Mouse (Mus musculus) MEL (cell line): ENCODE measurements around the gene Sdhaf1. TPM values are rescaled to one million over a fixed set of nuclear protein-coding genes. Genes with fewer than 3 reads are reported as not detected.

ENCODE experiments used
- DNase-seq: peaks from one replicate; pipeline ENCODE4 v3.0.0; 2011; ENCODE audit warnings: low read depth, low spot score
- H3K27ac ChIP-seq: 2 replicates; pipeline ENCODE4 v1.5.1; 2012; ENCODE audit warnings: low read depth, mild to moderate bottlenecking, control low read depth, low read length, moderate library complexity; ENCODE audit not compliant: control insufficient read depth
- H3K27me3 ChIP-seq, 2 experiments: fragments of 150-350 bp in 1 of 2; sonication (generic) in 1 of 2; 2 replicates each; pipeline ENCODE4 v1.6.1; 2012; ENCODE audit warnings: low read length in 2 of 2, mild to moderate bottlenecking in 2 of 2, improper control_type of control experiment in 1 of 2, moderate library complexity in 1 of 2; ENCODE audit not compliant: insufficient read depth in 2 of 2, control insufficient read depth in 1 of 2
- H3K36me3 ChIP-seq, 2 experiments: 2 replicates each; pipeline ENCODE4 v1.6.1; 2012 to 2014; ENCODE audit warnings: low read length in 2 of 2, improper control_type of control experiment in 1 of 2, inconsistent platforms in 1 of 2, mild to moderate bottlenecking in 1 of 2; ENCODE audit not compliant: insufficient read depth in 2 of 2, control insufficient read depth in 1 of 2
- H3K4me1 ChIP-seq, 2 experiments: fragments of 150-350 bp in 1 of 2; sonication (generic) in 1 of 2; 2 replicates each; pipeline ENCODE4 v1.6.1; 2012; ENCODE audit warnings: low read length in 2 of 2, improper control_type of control experiment in 1 of 2, mild to moderate bottlenecking in 1 of 2; ENCODE audit not compliant: insufficient read depth in 2 of 2, control insufficient read depth in 1 of 2
- H3K4me3 ChIP-seq, 2 experiments: fragments of 150-350 bp in 1 of 2; sonication (generic) in 1 of 2; 2 replicates each; pipeline ENCODE4 v1.5.1; 2012; ENCODE audit warnings: low read depth in 2 of 2, low read length in 2 of 2, mild to moderate bottlenecking in 2 of 2, moderate library complexity in 2 of 2, control low read depth in 1 of 2, improper control_type of control experiment in 1 of 2; ENCODE audit not compliant: control insufficient read depth in 1 of 2, insufficient read depth in 1 of 2
- H3K79me2 ChIP-seq: 2 replicates; pipeline ENCODE4 v1.6.1; 2012; ENCODE audit warnings: mild to moderate bottlenecking, low read length, moderate library complexity; ENCODE audit not compliant: control insufficient read depth, poor library complexity, insufficient read depth
- H3K9ac ChIP-seq: 2 replicates; pipeline ENCODE4 v1.6.1; 2012; ENCODE audit warnings: low read depth, mild to moderate bottlenecking, control low read depth, low read length, moderate library complexity; ENCODE audit not compliant: control insufficient read depth, poor library complexity, severe bottlenecking
- H3K9me3 ChIP-seq: fragments of 150-350 bp; sonication (generic); replicated peaks from 2 replicates; pipeline ENCODE4 v1.6.1; 2012; ENCODE audit warnings: mild to moderate bottlenecking, low read length, improper control_type of control experiment, moderate library complexity; ENCODE audit not compliant: insufficient read depth
- CHD1 ChIP-seq: IDR thresholded peaks from 2 replicates; pipeline ENCODE4 v1.6.1; 2012; ENCODE audit warnings: low read depth, mild to moderate bottlenecking, inconsistent platforms, low read length, improper control_type of control experiment
- HCFC1 ChIP-seq: IDR thresholded peaks from 2 replicates; pipeline ENCODE4 v1.6.1; 2012; ENCODE audit warnings: low read depth, mild to moderate bottlenecking, inconsistent platforms, low read length, improper control_type of control experiment, moderate library complexity
- KAT2A ChIP-seq: conservative IDR thresholded peaks from 2 replicates; pipeline ENCODE4 v1.6.1; 2012; ENCODE audit warnings: low read depth, low read length, improper control_type of control experiment, inconsistent platforms
- MAX ChIP-seq: IDR thresholded peaks from 2 replicates; pipeline ENCODE4 v1.6.1; 2011; ENCODE audit warnings: low read length, improper control_type of control experiment
- MEF2A ChIP-seq: IDR thresholded peaks from 2 replicates; pipeline ENCODE4 v1.6.1; 2014; ENCODE audit warnings: low read depth, mild to moderate bottlenecking, inconsistent platforms, low read length, improper control_type of control experiment; ENCODE audit not compliant: poor library complexity, insufficient replicate concordance, severe bottlenecking; ENCODE audit errors: extremely low read depth
- MXI1 ChIP-seq: IDR thresholded peaks from 2 replicates; pipeline ENCODE4 v1.6.1; 2011; ENCODE audit warnings: mild to moderate bottlenecking, low read depth, low read length, improper control_type of control experiment
- MYB ChIP-seq: IDR thresholded peaks from 2 replicates; pipeline ENCODE4 v1.6.1; 2011; ENCODE audit warnings: mild to moderate bottlenecking, low read depth, low read length, improper control_type of control experiment
- NELFE ChIP-seq: IDR thresholded peaks from 2 replicates; pipeline ENCODE4 v1.6.1; 2011; ENCODE audit warnings: low read depth, low read length, improper control_type of control experiment
- POLR2AphosphoS5 ChIP-seq: IDR thresholded peaks from 2 replicates; pipeline ENCODE4 v1.6.1; 2012; ENCODE audit warnings: low read depth, borderline replicate concordance, mild to moderate bottlenecking, inconsistent platforms, low read length, moderate library complexity, mixed read lengths
- RAD21 ChIP-seq: IDR thresholded peaks from 2 replicates; pipeline ENCODE4 v1.6.1; 2011; ENCODE audit warnings: mild to moderate bottlenecking, low read depth, low read length, improper control_type of control experiment
- SIN3A ChIP-seq: IDR thresholded peaks from 2 replicates; pipeline ENCODE4 v1.6.1; 2012; ENCODE audit warnings: low read length, improper control_type of control experiment, inconsistent platforms
- SMC3 ChIP-seq: IDR thresholded peaks from 2 replicates; pipeline ENCODE4 v1.6.1; 2011; ENCODE audit warnings: low read depth, low read length, improper control_type of control experiment
- TAL1 ChIP-seq: IDR thresholded peaks from 2 replicates; pipeline ENCODE4 v1.6.1; 2012; ENCODE audit warnings: mild to moderate bottlenecking, inconsistent platforms, low read length, moderate library complexity, mixed read lengths
- TBP ChIP-seq: IDR thresholded peaks from 2 replicates; pipeline ENCODE4 v1.8.0; 2011; ENCODE audit warnings: low read depth, low read length, improper control_type of control experiment
- TCF12 ChIP-seq: IDR thresholded peaks from 2 replicates; pipeline ENCODE4 v1.6.1; 2014; ENCODE audit warnings: low read depth, mild to moderate bottlenecking, inconsistent platforms, low read length, improper control_type of control experiment, moderate library complexity
- USF2 ChIP-seq, 2 experiments: IDR thresholded peaks; 2 replicates each; pipeline ENCODE4 v1.6.1; 2011 to 2012; ENCODE audit warnings: improper control_type of control experiment in 2 of 2, low read length in 2 of 2, borderline replicate concordance in 1 of 2, inconsistent platforms in 1 of 2, low read depth in 1 of 2, mild to moderate bottlenecking in 1 of 2; ENCODE audit not compliant: insufficient read depth in 1 of 2
- ZMIZ1 ChIP-seq: IDR thresholded peaks from 2 replicates; pipeline ENCODE4 v1.6.1; 2012; ENCODE audit warnings: low read depth, mild to moderate bottlenecking, inconsistent platforms, low read length, improper control_type of control experiment, moderate library complexity
- ZNF384 ChIP-seq: IDR thresholded peaks from 2 replicates; pipeline ENCODE4 v1.6.1; 2012; ENCODE audit warnings: low read depth, mild to moderate bottlenecking, inconsistent platforms, low read length, improper control_type of control experiment
- polyA plus RNA-seq, 2 experiments: library from polyadenylated mRNA; stranded (reverse) in 1 of 2; unstranded in 1 of 2; fragments of >175 nt in 1 of 2; fragments of >200 nt in 1 of 2; gene quantifications; 2 replicates each; pipeline versions ENCODE4 v1.2.1 to v1.2.4; 2012; ENCODE audit warnings: low replicate concordance in 2 of 2, low read depth in 1 of 2; ENCODE audit not compliant: insufficient read length in 2 of 2, insufficient read depth in 1 of 2, missing spikeins in 1 of 2
- total RNA-seq: library from RNA; depleted of rRNA; stranded (reverse); fragments of 300-350 nt; gene quantifications from 2 replicates; pipeline ENCODE4 v1.2.3, GENCODE M21; 2012

Gene Sdhaf1
- total and polyA plus RNA-seq, 3 experiments, result 4.3 to 8.1 TPM; not detected in 1

DNA sequence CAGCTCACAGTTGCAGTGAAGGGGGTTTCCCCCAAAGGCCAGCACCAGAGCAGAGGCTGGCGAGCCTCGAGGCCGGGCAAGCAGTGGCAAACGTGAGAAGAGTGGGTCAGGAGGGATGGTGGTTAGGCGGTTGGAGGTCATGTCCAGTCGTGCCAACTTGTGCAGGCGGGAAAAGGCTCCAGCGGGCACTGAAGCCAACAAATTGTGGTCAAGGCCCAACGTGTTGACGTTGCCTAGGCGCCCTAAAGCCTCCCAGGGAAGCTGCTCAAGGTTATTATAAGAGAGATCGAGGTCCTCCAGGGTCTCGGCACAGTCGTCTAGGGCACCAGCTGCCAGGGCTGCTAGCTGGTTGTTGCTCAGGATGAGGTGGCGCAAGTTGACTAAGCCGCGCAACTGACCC lies 36.3 kb upstream of the Sdhaf1 start:
- H3K9me3 ChIP-seq, result no peaks in the 10 kb centered on the region
- no peak overlapping the region for H3K9ac ChIP-seq
- H3K27ac ChIP-seq, result no peak overlapping the region
- H3K36me3 ChIP-seq, result no peaks in the 10 kb centered on the region
- TF ChIP-seq TAL1 (no peak), CHD1 (no peak), TCF12 (no peak), MYB (no peak), SIN3A (no peak), HCFC1 (no peak), TBP (no peak), KAT2A (no peak), MXI1 (no peak), MEF2A (no peak)
- H3K4me3 ChIP-seq, result no peak overlapping the region
- no peaks in the 10 kb centered on the region for H3K4me1 ChIP-seq
- DNase-seq, result no peak
- H3K27me3 ChIP-seq, result no peaks in the 10 kb centered on the region; a peak in 1 of 4 replicates
- H3K79me2 ChIP-seq, result no peaks in the 10 kb centered on the region

- DNase-seq, result no peak
- no peaks in the 10 kb centered on the region for H3K4me1 ChIP-seq
- H3K27ac ChIP-seq, result no peak overlapping the region
- H3K27me3 ChIP-seq, result no peaks in the 10 kb centered on the region
- no peaks in the 10 kb centered on the region for H3K9me3 ChIP-seq
- no peak for TF ChIP-seq HCFC1
- TF ChIP-seq USF2 (IDR thresholded peaks at IDR 0.05; ENCODE audit: borderline replicate concordance in 1 of 2, insufficient read depth in 1 of 2, low read depth in 1 of 2, low read length in 2 of 2), result no peak
- no peak for TF ChIP-seq NELFE
- TF ChIP-seq ZMIZ1, result no peak
- no peak for TF ChIP-seq SMC3
- no peak for TF ChIP-seq ZNF384
- no peak for TF ChIP-seq TAL1
- no peak for TF ChIP-seq MYB
- no peak for TF ChIP-seq MAX
- TF ChIP-seq TCF12, result no peak
- TF ChIP-seq POLR2AphosphoS5, result no peak
- no peak for TF ChIP-seq MXI1
- no peak for TF ChIP-seq RAD21
- H3K4me3 ChIP-seq, result no peak overlapping the region
- H3K79me2 ChIP-seq, result no peaks in the 10 kb centered on the region
- H3K36me3 ChIP-seq, result no peaks in the 10 kb centered on the region
- no peak overlapping the region for H3K9ac ChIP-seq
Measured at GRCm38 (mm10) chr7:30359276-30359865, 35.7 kb upstream of the Sdhaf1 start.
